Mouse (Mus musculus): ENCODE results near the gene Nkx1-2. TPM values are rescaled to one million over a fixed set of nuclear protein-coding genes. Genes with fewer than 3 reads are reported as not detected.

The Nkx1-2 gene
- polyA plus RNA-seq (2015; fragmentation: Nextera tagmentation; extraction: Ambion mirVana), result 0.08 and 0.10 TPM in 2 replicates

DNA sequence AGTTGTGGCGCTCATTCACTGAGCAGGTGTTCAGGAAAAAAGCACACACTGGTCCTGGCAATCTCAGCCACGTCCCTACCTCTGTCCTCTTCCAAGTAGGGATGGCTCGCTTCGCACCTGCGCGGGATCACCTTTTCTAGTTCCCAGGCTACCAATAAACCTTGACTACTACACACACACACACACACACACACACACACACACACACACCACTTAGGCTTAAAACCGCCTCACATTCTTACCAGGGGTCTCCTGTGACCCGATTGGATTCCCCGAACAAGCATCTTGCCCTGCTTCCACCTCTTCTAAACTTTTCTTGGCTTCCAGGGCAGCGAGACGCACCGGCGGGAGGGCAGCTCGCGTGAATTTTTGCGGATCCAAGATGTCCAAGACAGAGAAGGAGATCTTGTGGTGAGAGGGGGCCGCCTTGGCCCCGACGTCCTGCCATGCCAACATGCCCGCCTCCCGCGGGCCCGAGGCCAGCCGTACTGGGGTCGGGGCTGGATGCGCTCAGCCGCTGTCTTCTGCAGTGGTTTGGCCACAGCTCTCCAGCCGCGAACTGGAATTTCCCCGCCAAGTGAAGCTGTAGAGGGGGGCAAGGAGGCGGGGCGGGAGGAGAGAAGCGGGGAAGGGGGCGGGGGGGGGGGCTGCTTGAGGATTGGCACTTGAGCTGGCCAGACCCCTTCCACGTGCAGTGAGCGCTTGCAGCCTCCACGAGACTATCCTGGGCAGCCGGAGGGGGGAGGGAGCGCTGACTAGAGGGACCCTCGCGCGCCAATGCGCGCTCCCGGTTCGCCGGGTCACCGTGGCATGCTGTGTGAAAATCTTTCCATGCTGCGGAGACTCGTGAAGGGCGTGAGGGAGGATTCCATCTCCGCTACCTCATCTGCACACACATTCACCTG is at the start of gene Nkx1-2:
Gene Nkx1-2 (minus strand): TSS at position 567 of the 905 bp plus-strand sequence.
- Histone ChIP-seq H3K27me3 (peaks cover 88% of the 10 kb centered on the region), H3K9me3 (no peaks in the 10 kb centered on the region), H3K4me2 (replicated peaks) (peak within 1 kb of the TSS; percentile 83), H3K4me1 (peaks cover 36% of the 10 kb centered on the region), H3K27ac (no peak within 1 kb of the TSS), H3K4me3 (peak within 1 kb of the TSS; percentile 54), H3K9ac (peak within 1 kb of the TSS; percentile 63), H3K36me3 (no peaks in the 10 kb centered on the region)
- WGBS, result 1% methylated on average over 51 of the region's 52 CpGs
- 0 out of 2 replicates have a peak, but pooled peaks have one; percentile 16 for ATAC-seq (ENCODE audit: low FRiP score, low read depth)

DNA sequence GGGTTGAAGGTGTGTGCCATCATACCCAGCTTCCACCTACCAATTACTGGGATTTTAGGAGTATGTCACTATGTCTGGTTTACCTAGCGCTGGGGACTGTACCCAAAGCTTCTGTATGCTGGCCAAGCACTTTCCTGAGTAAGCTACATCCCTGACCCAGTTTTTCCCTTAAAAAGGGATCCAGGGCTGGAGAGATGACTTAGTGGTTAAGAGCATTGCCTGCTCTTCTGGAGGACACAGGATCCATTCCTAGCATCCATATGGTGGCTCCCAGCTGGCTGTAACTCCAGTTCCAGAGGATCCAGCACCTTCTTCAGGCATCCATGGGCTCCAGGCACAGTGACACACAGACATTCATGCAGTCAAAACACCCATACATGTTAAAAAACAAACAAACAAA is 47.1 kb upstream of the Nkx1-2 start:
- no peak overlapping the region for H3K4me2 ChIP-seq (replicated peaks)
- H3K9ac ChIP-seq, result no peak overlapping the region
- H3K27ac ChIP-seq, result no peak overlapping the region
- ATAC-seq (ENCODE audit: low FRiP score, low read depth), result no peak
- WGBS, result 100% methylated on average over 1 of the region's 1 CpGs
- H3K36me3 ChIP-seq, result no peaks in the 10 kb centered on the region
- no peaks in the 10 kb centered on the region for H3K9me3 ChIP-seq
- no peaks in the 10 kb centered on the region for H3K27me3 ChIP-seq
- no peak overlapping the region for H3K4me3 ChIP-seq
- H3K4me1 ChIP-seq, result peaks cover 6% of the 10 kb centered on the region; the same call in 1 of the 2 replicates

DNA sequence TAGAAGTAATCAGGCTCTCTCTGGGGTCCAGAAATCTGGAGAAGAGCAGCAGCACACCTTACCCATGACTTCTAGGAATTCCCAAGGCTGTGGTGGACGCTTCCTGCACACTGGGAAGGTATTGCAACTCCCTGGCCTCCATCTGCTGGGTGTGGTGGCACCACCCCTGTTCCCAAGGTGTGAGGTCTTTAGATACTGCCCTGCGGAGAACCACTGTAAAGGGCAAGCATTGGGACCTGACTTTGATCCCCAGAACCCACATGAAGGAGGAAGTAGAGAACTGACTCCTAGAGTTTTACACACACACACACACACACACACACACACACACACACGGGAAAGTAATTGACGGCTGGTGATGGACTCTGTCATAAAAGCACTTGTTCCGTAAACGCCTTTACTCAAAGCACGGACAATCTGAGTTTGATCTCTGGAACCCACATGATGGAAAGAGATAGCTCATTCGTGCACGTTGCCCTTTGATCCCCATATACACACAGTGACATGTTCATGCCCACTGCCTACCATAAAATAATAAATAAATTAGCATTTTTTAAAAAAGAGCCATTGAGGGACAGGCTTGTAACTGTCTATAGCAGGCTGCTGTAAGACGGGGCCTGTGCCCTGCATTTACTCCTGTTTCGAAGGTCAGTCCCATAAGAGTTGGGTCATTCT is 45.3 kb upstream of the Nkx1-2 start:
- H3K4me1 ChIP-seq, result peaks cover 5% of the 10 kb centered on the region; the same call in 1 of the 2 replicates
- WGBS, result 60% methylated on average over 11 of the region's 11 CpGs
- no peak for ATAC-seq (ENCODE audit: low FRiP score, low read depth)

DNA sequence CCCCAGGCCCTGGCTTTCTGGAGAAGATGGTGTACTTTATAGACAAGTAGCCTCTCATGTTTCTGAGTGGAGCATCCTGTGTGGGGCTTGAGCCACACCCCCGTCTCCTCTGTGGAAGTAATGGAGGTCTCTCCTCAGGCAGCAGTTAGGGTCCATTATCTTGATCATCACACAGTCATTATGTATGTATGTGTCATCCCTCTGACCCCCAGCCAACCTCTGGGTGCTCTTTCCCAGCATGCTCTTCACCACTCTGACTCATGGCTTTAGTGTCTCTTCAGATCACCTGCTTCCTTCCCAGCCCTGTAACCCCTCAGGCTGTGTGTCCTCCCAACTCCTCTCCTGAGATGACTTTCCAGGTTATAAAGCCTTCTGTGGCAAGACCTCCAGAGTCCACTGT is 42.2 kb upstream of the Nkx1-2 start:
- Histone ChIP-seq H3K9me3 (no peaks in the 10 kb centered on the region), H3K4me3 (no peak overlapping the region), H3K9ac (no peak overlapping the region), H3K4me2 (replicated peaks) (no peak overlapping the region), H3K36me3 (no peaks in the 10 kb centered on the region), H3K27me3 (no peaks in the 10 kb centered on the region; the same call in 1 of the 2 replicates), H3K4me1 (peaks cover 7% of the 10 kb centered on the region; the same call in 1 of the 2 replicates), H3K27ac (no peak overlapping the region)
- WGBS, result 80% methylated on average over 1 of the region's 1 CpGs
- no peak for ATAC-seq (ENCODE audit: low FRiP score, low read depth)

More for the DNA sequence above, 45.3 kb upstream of the Nkx1-2 start:
- H3K27me3 ChIP-seq, result no peaks in the 10 kb centered on the region
- no peak overlapping the region for H3K4me3 ChIP-seq
- no peak overlapping the region for H3K9ac ChIP-seq
- H3K36me3 ChIP-seq, result no peaks in the 10 kb centered on the region
- no peaks in the 10 kb centered on the region for H3K9me3 ChIP-seq
- H3K4me2 ChIP-seq (replicated peaks), result no peak overlapping the region
- no peak overlapping the region for H3K27ac ChIP-seq

DNA sequence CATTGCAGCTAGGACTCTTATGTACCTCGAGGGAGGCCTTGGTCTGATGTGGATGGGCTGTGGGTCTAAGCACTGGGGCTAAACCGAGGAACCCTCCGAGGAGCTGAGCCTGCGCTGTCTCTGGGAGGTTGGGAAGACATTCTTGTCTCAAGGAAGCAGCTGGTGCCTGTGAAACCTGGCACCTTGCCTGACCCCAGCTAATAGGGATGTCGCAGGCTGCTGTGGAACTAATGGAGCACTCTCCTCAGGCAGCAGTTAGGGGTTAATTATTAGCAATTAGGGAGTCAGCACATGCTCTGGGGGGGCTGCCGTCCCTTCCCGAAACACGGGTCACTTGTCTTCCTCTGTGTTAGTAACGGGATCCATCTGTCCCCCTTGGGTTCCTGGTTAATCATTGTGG is 41.5 kb upstream of the Nkx1-2 start:
- no peak overlapping the region for H3K4me2 ChIP-seq (replicated peaks)
- H3K4me1 ChIP-seq, result peaks cover 7% of the 10 kb centered on the region; the same call in 1 of the 2 replicates
- no peaks in the 10 kb centered on the region; the same call in 1 of the 2 replicates for H3K27me3 ChIP-seq
- WGBS, result 17% methylated on average over 9 of the region's 9 CpGs
- H3K9me3 ChIP-seq, result no peaks in the 10 kb centered on the region
- H3K4me3 ChIP-seq, result no peak overlapping the region
- no peak overlapping the region for H3K27ac ChIP-seq
- no peak overlapping the region for H3K9ac ChIP-seq
- no peak for ATAC-seq (ENCODE audit: low FRiP score, low read depth)
- no peaks in the 10 kb centered on the region for H3K36me3 ChIP-seq

DNA sequence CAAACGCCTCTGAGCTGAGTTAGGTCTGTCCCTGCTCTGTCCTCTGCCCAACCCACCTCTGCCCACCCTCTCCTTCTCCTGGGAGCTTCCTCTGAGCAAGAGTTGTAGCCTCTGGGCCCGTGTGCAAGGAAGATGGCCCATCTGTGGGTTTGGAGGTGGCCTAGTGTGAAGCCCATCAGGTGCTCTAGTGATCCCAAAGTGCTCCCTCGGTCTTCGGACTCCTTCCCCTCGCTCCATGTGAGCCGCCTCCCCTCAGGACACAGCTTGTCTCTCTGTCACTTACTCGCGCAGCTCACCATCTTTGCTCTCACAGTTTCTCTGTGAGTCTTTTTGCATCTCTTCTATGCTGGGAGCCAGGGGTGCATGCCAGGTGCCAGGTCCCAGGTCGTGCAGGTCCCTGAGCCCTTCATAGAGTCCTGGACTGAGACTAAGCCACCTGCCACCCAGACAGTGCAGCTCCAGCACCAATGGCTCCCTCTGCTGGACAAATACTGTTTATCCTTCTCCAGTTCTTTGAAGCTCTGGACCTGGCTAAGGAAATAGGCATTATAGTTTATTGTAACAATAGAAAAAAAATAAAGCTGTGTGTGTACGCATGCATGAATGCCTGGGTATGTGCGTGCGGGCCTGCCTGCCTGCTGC is 39.1 kb upstream of the Nkx1-2 start:
- WGBS, result 62% methylated on average over 12 of the region's 12 CpGs
- no peak for ATAC-seq (ENCODE audit: low FRiP score, low read depth)

DNA sequence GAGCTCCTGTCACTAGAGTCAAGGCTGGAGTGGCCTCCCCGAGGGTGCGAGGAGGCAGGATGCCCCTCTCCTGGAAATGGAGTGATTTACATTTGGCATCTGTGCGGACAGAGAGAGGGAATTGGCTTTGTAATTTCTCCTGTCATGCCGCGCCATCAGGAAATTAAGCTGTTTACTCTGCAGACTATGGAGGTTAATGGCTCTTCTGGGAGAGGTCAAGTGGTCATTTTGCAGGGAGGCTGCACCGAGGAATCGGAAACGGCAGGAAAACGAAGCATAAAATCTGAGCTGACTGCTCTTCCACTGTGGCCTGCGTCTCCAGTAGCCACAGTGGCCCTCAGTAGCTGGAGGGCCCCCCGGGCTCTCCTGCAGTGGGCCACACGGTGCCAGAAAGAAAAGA is 37.9 kb upstream of the Nkx1-2 start:
- Histone ChIP-seq H3K4me3 (no peak overlapping the region), H3K27ac (no peak overlapping the region), H3K27me3 (no peaks in the 10 kb centered on the region; the same call in 1 of the 2 replicates), H3K4me1 (peaks cover 7% of the 10 kb centered on the region; the same call in 1 of the 2 replicates), H3K9ac (no peak overlapping the region), H3K36me3 (no peaks in the 10 kb centered on the region), H3K4me2 (replicated peaks) (no peak overlapping the region), H3K9me3 (no peaks in the 10 kb centered on the region)
- 12% methylated on average over 12 of the region's 12 CpGs for WGBS
- no peak for ATAC-seq (ENCODE audit: low FRiP score, low read depth)

More for the DNA sequence above, 39.1 kb upstream of the Nkx1-2 start:
- Histone ChIP-seq H3K4me1 (peaks cover 7% of the 10 kb centered on the region; the same call in 1 of the 2 replicates), H3K9me3 (no peaks in the 10 kb centered on the region), H3K4me2 (replicated peaks) (no peak overlapping the region), H3K27ac (no peak overlapping the region), H3K36me3 (no peaks in the 10 kb centered on the region), H3K27me3 (no peaks in the 10 kb centered on the region; the same call in 1 of the 2 replicates), H3K4me3 (no peak overlapping the region), H3K9ac (no peak overlapping the region)

DNA sequence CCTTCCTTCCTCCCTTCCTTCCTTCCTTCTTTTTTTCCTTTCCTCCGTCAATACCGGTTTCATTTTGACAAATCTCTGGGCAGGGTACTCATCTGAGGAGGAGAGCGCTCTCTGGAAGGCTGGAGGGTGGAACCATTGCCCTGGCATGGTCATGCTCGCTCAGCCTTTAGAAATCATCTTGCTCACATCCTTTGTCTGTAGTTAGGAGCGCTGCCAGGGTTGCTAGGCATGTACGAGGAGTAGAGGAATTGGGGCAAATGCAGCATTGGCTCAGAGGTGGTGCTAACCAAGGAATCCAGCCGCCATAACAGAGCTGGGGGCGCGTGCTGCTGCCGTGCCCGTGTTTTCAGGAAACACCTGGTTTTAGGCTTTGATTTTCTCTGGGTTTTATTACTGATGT is 31.9 kb upstream of the Nkx1-2 start:
- Histone ChIP-seq H3K9me3 (no peaks in the 10 kb centered on the region), H3K36me3 (no peaks in the 10 kb centered on the region), H3K27me3 (no peaks in the 10 kb centered on the region), H3K4me2 (replicated peaks) (no peak overlapping the region), H3K9ac (no peak overlapping the region), H3K4me1 (no peaks in the 10 kb centered on the region), H3K27ac (no peak overlapping the region), H3K4me3 (no peak overlapping the region)
- WGBS, result 71% methylated on average over 11 of the region's 11 CpGs
- no peak for ATAC-seq (ENCODE audit: low FRiP score, low read depth)

DNA sequence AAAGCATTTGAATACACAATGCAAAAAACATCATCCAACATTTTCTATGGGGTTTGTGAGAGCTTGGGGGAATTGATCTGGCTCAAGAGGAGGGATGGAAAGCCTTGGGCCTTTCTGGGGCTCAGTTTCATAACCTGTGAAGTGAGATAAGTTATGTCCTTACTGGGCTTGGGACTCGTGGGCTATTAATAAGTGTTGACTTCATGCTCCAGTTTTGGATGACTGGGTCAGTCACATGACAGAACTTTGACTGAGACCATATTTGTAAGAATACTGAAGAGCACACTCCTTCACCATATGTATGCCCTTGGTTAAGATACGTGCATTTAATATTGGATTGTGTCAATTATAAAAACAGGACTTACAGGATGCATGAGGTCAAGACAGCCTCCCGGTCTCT is 28.0 kb upstream of the Nkx1-2 start:
- ATAC-seq (ENCODE audit: low FRiP score, low read depth), result no peak
- Histone ChIP-seq H3K36me3 (no peaks in the 10 kb centered on the region), H3K4me1 (no peaks in the 10 kb centered on the region), H3K9ac (no peak overlapping the region), H3K27me3 (no peaks in the 10 kb centered on the region), H3K9me3 (no peaks in the 10 kb centered on the region), H3K4me3 (no peak overlapping the region), H3K4me2 (replicated peaks) (no peak overlapping the region), H3K27ac (no peak overlapping the region)
- WGBS, result 81% methylated on average over 3 of the region's 3 CpGs

DNA sequence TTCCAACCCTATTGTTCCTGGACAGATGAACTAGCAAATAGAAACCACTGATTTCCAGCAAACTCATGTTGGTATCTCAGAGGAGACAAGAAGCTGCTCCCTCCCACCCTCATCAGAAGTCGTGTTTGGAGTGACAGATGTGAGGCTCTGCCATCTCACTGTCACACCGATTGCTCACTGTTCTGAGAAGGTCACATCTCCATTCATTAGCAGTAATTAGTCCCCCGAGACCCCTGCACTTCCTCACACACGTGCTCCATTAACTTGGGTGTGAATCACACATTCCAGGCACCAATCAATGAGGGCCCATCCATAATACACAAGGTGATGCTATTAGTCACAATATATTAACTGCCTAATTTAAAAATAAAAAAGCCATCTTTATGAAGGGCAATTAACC is 26.7 kb upstream of the Nkx1-2 start:
- no peaks in the 10 kb centered on the region for H3K27me3 ChIP-seq
- WGBS, result 34% methylated on average over 4 of the region's 4 CpGs

DNA sequence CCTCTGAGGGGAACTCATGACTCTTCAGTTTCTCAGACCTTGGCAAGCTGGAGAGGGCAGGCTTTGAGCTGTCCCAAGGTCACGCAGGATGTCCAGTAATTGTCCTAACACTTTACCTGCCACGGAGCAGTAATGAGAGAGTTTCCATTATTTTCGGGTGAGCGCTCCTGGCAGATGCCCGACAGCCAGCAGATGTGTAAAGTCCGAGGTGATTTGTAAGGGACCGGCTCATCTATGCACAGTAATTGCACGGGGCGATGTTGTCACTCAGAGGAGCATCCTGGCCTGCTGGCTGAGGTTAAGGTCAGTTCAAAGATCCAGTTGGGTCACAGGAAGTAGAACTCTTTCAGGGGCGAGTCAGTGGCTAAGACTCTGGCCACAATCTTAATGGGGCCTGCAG is 24.7 kb upstream of the Nkx1-2 start:
- ATAC-seq (ENCODE audit: low FRiP score, low read depth), result no peak

More for the DNA sequence above, 26.7 kb upstream of the Nkx1-2 start:
- Histone ChIP-seq H3K9me3 (no peaks in the 10 kb centered on the region), H3K4me3 (no peak overlapping the region), H3K36me3 (no peaks in the 10 kb centered on the region), H3K9ac (no peak overlapping the region), H3K4me1 (no peaks in the 10 kb centered on the region), H3K4me2 (replicated peaks) (no peak overlapping the region), H3K27ac (no peak overlapping the region)
- ATAC-seq (ENCODE audit: low FRiP score, low read depth), result no peak

More for the DNA sequence above, 24.7 kb upstream of the Nkx1-2 start:
- Histone ChIP-seq H3K9me3 (no peaks in the 10 kb centered on the region), H3K36me3 (no peaks in the 10 kb centered on the region), H3K27ac (no peak overlapping the region), H3K4me3 (no peak overlapping the region), H3K9ac (no peak overlapping the region), H3K27me3 (no peaks in the 10 kb centered on the region), H3K4me2 (replicated peaks) (no peak overlapping the region), H3K4me1 (no peaks in the 10 kb centered on the region)
- WGBS, result 79% methylated on average over 10 of the region's 10 CpGs

Data from limb, embryonic 13.5 days (tissue).